Mouse (Mus musculus) spleen, adult 2 months (tissue): ENCODE data around the gene Pam.

ENCODE experiments used
- CTCF ChIP-seq: fragments of 200-500 bp; IDR thresholded peaks from 2 replicates; pipeline ENCODE4 v1.5.1; 2011; ENCODE audit warnings: mild to moderate bottlenecking, inconsistent platforms; ENCODE audit not compliant: insufficient read depth, insufficient read length, insufficient replicate concordance; ENCODE audit errors: extremely low read depth
- POLR2A ChIP-seq: fragments of 200-500 bp; IDR thresholded peaks from 2 replicates; pipeline ENCODE4 v1.6.1; 2011; ENCODE audit warnings: low read depth, low read length, inconsistent platforms

DNA sequence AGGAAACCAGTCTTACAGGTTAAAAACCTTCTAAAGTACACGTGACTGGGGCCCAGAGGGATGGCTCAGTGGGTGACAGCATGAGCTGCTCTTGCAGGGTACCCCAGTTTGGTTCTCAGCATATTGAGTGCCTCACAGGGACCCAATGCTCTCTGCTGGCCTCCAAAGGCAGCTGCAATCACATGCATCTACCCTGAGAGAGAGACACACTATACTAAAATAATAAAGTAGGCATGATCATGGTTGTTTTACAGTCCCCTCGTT, 178.5 kb downstream of the Pam start:
- TF ChIP-seq CTCF, result no peak
- no peak for TF ChIP-seq POLR2A
